Mouse (Mus musculus): Measurements from ENCODE around the gene Phf7. TPM values are rescaled to one million over a fixed set of nuclear protein-coding genes. Genes with fewer than 3 reads are reported as not detected.

Gene Phf7
- polyA plus RNA-seq, 1 experiment from 2014 or later, result 11.8 TPM

DNA sequence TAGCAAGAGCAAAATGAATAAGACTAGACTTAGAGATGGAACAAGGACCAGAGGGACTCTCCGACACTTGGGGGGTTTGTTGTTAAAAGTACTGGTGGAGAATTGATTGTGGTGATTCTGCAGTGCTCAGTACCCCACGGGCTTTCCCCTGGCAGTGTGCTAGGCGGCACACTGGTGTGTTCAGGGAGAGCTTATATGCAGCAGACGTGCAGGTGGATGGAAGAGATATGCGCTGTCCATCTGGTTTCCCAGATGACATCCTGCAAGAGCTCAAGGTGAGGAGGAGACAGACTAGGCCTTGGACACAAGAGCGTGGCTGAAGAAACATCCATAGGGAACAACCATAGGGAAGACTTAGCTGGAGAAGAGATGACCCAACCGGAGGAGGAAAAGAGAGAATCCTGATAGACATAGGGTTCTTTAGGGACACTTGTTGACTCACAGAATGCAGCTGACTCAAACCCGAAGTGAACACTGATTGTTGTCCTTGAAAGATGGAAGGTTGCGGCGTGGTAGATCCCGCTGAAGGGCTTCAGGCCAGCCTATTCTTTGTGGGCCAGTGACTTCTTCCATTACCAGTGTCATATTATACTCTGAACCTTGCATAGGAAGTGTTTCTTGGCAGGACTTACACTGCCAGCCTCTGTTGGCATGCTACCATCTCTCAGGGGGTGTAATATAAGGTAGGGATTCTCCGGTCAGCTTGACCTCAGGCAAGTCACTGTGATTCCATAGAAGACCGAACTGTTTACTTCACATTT is 43.9 kb downstream of the Phf7 start:
- H3K4me1 ChIP-seq, result peaks cover 18% of the 10 kb centered on the region
- peak; percentile 37; the same call in 1 of the 2 replicates for ATAC-seq (ENCODE audit: insufficient read depth, low FRiP score, low read depth)
- H3K36me3 ChIP-seq, result peaks cover 19% of the 10 kb centered on the region
- H3K27me3 ChIP-seq (replicated peaks), result no peaks in the 10 kb centered on the region
- peak overlapping the region; percentile 12; the same call in 1 of the 2 replicates for H3K27ac ChIP-seq
- peak overlapping the region; percentile 85 for H3K4me3 ChIP-seq (replicated peaks)
- H3K9me3 ChIP-seq, result no peaks in the 10 kb centered on the region
- WGBS, result 77% methylated on average over 13 of the region's 13 CpGs
- peak overlapping the region; percentile 87 for H3K4me2 ChIP-seq
- peak overlapping the region; percentile 45; the same call in 1 of the 2 replicates for H3K9ac ChIP-seq

- Histone ChIP-seq H3K4me2 (peak overlapping the region; percentile 87), H3K4me3 (replicated peaks) (peak overlapping the region; percentile 85), H3K27ac (peak overlapping the region; percentile 93), H3K4me1 (peaks cover 18% of the 10 kb centered on the region), H3K9ac (peak overlapping the region; percentile 80), H3K36me3 (peaks cover 26% of the 10 kb centered on the region), H3K9me3 (no peaks in the 10 kb centered on the region), H3K27me3 (replicated peaks) (no peaks in the 10 kb centered on the region)
- under 1% methylated on average over 48 of the region's 48 CpGs for WGBS
- ATAC-seq (ENCODE audit: insufficient read depth, low FRiP score, low read depth), result peak; percentile 74
These were observed 44.6 kb downstream of the Phf7 start for GRCm38 (mm10) chr14:31206472-31206981.

GRCm38 (mm10) chr14:31205562-31206467 is 45.3 kb downstream of the Phf7 start:
- Histone ChIP-seq H3K27me3 (replicated peaks) (no peaks in the 10 kb centered on the region), H3K4me3 (replicated peaks) (peak overlapping the region; percentile 85), H3K9ac (peak overlapping the region; percentile 80), H3K4me1 (peaks cover 18% of the 10 kb centered on the region), H3K27ac (peak overlapping the region; percentile 93), H3K9me3 (no peaks in the 10 kb centered on the region), H3K36me3 (peaks cover 30% of the 10 kb centered on the region), H3K4me2 (peak overlapping the region; percentile 87)
- WGBS, result under 1% methylated on average over 39 of the region's 39 CpGs
- ATAC-seq (ENCODE audit: insufficient read depth, low FRiP score, low read depth), result peak; percentile 36

DNA sequence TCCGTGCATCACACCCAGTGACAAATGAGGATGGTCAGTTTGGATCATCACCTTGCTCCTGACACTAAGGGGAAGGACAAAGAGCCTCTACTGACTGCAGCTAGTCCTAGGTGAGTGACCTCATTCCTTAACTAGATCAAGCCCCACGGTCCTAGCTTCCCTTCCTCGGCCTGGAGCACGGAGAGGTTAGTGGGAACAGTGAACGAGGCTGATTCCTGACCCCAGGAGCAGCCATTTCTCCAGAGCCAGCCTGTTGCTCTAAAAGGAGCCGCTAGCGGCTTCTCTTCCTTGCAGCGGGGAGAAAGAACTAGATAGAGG is 45.9 kb downstream of the Phf7 start:
- Histone ChIP-seq H3K9me3 (no peaks in the 10 kb centered on the region), H3K4me1 (peaks cover 18% of the 10 kb centered on the region), H3K4me2 (peak overlapping the region; percentile 87), H3K9ac (peak overlapping the region; percentile 80), H3K36me3 (peaks cover 30% of the 10 kb centered on the region), H3K27ac (peak overlapping the region; percentile 93), H3K27me3 (replicated peaks) (no peaks in the 10 kb centered on the region), H3K4me3 (replicated peaks) (peak overlapping the region; percentile 85)
- 3% methylated on average over 8 of the region's 8 CpGs for WGBS
- ATAC-seq (ENCODE audit: insufficient read depth, low FRiP score, low read depth), result no peak

DNA sequence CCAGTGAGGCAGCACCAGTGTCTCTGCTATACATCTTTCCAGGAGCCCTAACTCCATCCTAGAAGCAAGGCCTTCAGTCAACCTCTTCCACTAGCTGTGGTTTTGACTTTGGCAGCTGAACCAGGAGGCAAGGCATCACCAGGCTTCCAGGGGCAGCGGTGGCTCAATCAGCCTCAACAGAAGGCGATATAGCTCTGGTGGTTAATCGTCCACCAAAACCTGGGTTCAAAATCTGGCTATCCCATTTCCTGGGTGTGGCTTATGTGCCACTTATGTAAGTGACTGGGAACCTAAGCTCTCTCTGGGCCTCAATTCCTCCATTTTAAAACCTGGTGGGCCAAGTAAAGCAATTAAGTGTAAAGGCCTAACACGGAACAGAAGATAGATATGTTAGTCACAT is 46.3 kb downstream of the Phf7 start:
- Histone ChIP-seq H3K9me3 (no peaks in the 10 kb centered on the region), H3K36me3 (peaks cover 30% of the 10 kb centered on the region), H3K4me3 (replicated peaks) (peak overlapping the region; percentile 85), H3K4me2 (peak overlapping the region; percentile 87), H3K9ac (peak overlapping the region; percentile 80; the same call in 1 of the 2 replicates), H3K27me3 (replicated peaks) (no peaks in the 10 kb centered on the region), H3K27ac (peak overlapping the region; percentile 93; the same call in 1 of the 2 replicates), H3K4me1 (peaks cover 18% of the 10 kb centered on the region)
- ATAC-seq (ENCODE audit: insufficient read depth, low FRiP score, low read depth), result no peak
- 44% methylated on average over 4 of the region's 4 CpGs for WGBS

- Histone ChIP-seq H3K9me3 (no peaks in the 10 kb centered on the region), H3K4me3 (replicated peaks) (no peak overlapping the region), H3K9ac (no peak overlapping the region), H3K4me1 (peaks cover 12% of the 10 kb centered on the region), H3K27ac (no peak overlapping the region), H3K4me2 (no peak overlapping the region), H3K36me3 (peaks cover 36% of the 10 kb centered on the region), H3K27me3 (replicated peaks) (no peaks in the 10 kb centered on the region)
- 0 out of 2 replicates have a peak, but pooled peaks have one; percentile 23 for ATAC-seq (ENCODE audit: insufficient read depth, low FRiP score, low read depth)
- WGBS, result 67% methylated on average over 3 of the region's 3 CpGs
These were observed 51.1 kb downstream of the Phf7 start for GRCm38 (mm10) chr14:31200038-31200437.

- WGBS, result 89% methylated on average over 7 of the region's 7 CpGs
- peaks cover 10% of the 10 kb centered on the region for H3K4me1 ChIP-seq
- no peak overlapping the region for H3K27ac ChIP-seq
- peaks cover 39% of the 10 kb centered on the region for H3K36me3 ChIP-seq
- no peak overlapping the region for H3K4me3 ChIP-seq (replicated peaks)
- no peaks in the 10 kb centered on the region for H3K9me3 ChIP-seq
- H3K27me3 ChIP-seq (replicated peaks), result no peaks in the 10 kb centered on the region
- H3K9ac ChIP-seq, result no peak overlapping the region
- no peak overlapping the region for H3K4me2 ChIP-seq
- ATAC-seq (ENCODE audit: insufficient read depth, low FRiP score, low read depth), result no peak
These were observed 51.5 kb downstream of the Phf7 start for GRCm38 (mm10) chr14:31199599-31199998.

GRCm38 (mm10) chr14:31197547-31198516 is 53.3 kb downstream of the Phf7 start:
- 69% methylated on average over 16 of the region's 16 CpGs for WGBS
- H3K27ac ChIP-seq, result 0 out of 2 replicates have a peak overlapping the region, but pooled peaks have one; percentile 14
- no peaks in the 10 kb centered on the region for H3K9me3 ChIP-seq
- ATAC-seq (ENCODE audit: insufficient read depth, low FRiP score, low read depth), result no peak
- no peak overlapping the region for H3K4me3 ChIP-seq (replicated peaks)
- H3K4me2 ChIP-seq, result no peak overlapping the region
- 0 out of 2 replicates have a peak, but pooled peaks cover 4% of the 10 kb centered on the region for H3K4me1 ChIP-seq
- H3K36me3 ChIP-seq, result peaks cover 26% of the 10 kb centered on the region
- no peaks in the 10 kb centered on the region for H3K27me3 ChIP-seq (replicated peaks)
- no peak overlapping the region for H3K9ac ChIP-seq

DNA sequence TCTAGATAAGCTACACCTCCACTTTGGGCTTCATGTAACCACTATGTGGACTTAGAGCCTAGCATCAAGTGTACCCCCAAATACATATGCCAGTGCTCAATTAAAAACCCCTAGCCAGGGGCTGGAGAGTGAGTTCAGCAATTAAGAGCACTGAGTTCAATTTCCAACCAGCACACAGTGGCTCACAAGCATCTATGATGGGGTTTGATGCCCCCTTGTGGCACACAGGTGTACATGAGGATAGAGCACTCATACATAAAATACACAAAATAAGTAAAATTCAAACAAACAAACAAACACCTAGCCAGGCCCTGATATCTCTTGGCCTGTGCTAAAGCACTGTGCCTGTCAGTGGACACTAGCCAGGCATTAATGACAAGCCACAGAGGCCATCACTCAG is 55.1 kb downstream of the Phf7 start:
- ATAC-seq (ENCODE audit: insufficient read depth, low FRiP score, low read depth), result no peak

GRCm38 (mm10) chr14:31195521-31195920 is 55.6 kb downstream of the Phf7 start:
- peaks cover 29% of the 10 kb centered on the region for H3K36me3 ChIP-seq
- no peak overlapping the region for H3K4me2 ChIP-seq
- no peak for ATAC-seq (ENCODE audit: insufficient read depth, low FRiP score, low read depth)
- H3K27ac ChIP-seq, result no peak overlapping the region
- H3K4me1 ChIP-seq, result 0 out of 2 replicates have a peak, but pooled peaks cover 4% of the 10 kb centered on the region
- WGBS, result 91% methylated on average over 4 of the region's 4 CpGs
- H3K27me3 ChIP-seq (replicated peaks), result no peaks in the 10 kb centered on the region
- H3K4me3 ChIP-seq (replicated peaks), result no peak overlapping the region
- H3K9me3 ChIP-seq, result no peaks in the 10 kb centered on the region
- no peak overlapping the region for H3K9ac ChIP-seq

More for the DNA sequence above, 55.1 kb downstream of the Phf7 start:
- Histone ChIP-seq H3K27ac (no peak overlapping the region), H3K4me1 (0 out of 2 replicates have a peak, but pooled peaks cover 4% of the 10 kb centered on the region), H3K4me2 (no peak overlapping the region), H3K36me3 (peaks cover 25% of the 10 kb centered on the region), H3K9ac (no peak overlapping the region), H3K9me3 (no peaks in the 10 kb centered on the region), H3K27me3 (replicated peaks) (no peaks in the 10 kb centered on the region), H3K4me3 (replicated peaks) (no peak overlapping the region)
